Mouse (Mus musculus) B cell, adult 67 days (primary cell): ENCODE measurements around the gene 4933417A18Rik. TPM values are rescaled to one million over a fixed set of nuclear protein-coding genes. Genes with fewer than 3 reads are reported as not detected.

Experiments used
- total RNA-seq, 2 experiments: library from RNA; stranded (reverse); gene quantifications; 4 replicates each; pipeline ENCODE4 v1.2.4; 2023

Gene 4933417A18Rik
- not detected for total RNA-seq

GRCm38 (mm10) chr13:34924210-34924609 is at the start of gene 4933417A18Rik, which contains the start of gene Fam217a:
Gene 4933417A18Rik, plus strand, starts transcription at chr13:34924409.
Gene Fam217a, minus strand, starts transcription at chr13:34924310.

DNA sequence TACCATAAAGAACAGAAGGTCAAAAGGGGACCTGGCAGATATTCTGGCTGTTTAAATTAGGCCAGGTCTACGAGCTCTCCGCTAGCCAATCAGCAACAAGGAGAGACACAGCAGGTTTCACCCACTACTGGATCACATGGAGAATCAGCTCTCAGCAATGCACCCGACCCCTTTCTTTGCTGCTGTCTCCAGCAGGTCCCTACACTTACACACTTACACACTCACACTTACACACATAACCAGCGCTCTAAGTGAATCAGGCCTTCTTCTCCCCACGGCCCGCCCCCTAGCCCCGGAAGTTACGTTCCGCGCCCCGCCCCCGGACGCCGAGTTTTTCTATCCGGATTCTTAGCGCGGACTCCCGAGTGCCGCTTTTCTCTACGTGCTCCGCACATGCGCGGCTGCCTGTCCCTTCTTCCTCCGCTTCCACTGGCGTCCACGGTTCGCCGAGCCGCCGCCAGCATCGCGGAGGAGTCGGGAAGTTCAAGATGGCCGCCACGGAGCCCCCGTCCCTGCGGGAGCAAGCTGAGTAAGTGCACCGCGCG is 49.0 kb upstream of the 4933417A18Rik start, which contains the start of gene Prpf4b:
Gene Prpf4b (plus strand): TSS at position 137 of the 545 bp plus-strand sequence.

GRCm38 (mm10) chr13:34963511-34964397 is 39.5 kb downstream of the 4933417A18Rik start, which contains the start of gene Eci3:
Gene Eci3, minus strand, starts transcription at chr13:34963810.

Other genes starting within 250 kb of the 4933417A18Rik start
- not detected for gene Fam50b, start 189.6 kb upstream of the 4933417A18Rik start, total RNA-seq
- gene Prpf4b, start 49.1 kb upstream of the 4933417A18Rik start, total RNA-seq, result 100 to 1,000 TPM; 190 to 198 TPM
- not detected for gene Fam217a, start 99 bp upstream of the 4933417A18Rik start, total RNA-seq
- gene Eci3, start 39.4 kb downstream of the 4933417A18Rik start, total RNA-seq, result not detected
- 10 to 100 TPM; 20.0 to 32.2 TPM for gene Eci2, start 102.7 kb downstream of the 4933417A18Rik start, total RNA-seq